Mouse (Mus musculus): ENCODE results near the gene Rpl36a.

DNA sequence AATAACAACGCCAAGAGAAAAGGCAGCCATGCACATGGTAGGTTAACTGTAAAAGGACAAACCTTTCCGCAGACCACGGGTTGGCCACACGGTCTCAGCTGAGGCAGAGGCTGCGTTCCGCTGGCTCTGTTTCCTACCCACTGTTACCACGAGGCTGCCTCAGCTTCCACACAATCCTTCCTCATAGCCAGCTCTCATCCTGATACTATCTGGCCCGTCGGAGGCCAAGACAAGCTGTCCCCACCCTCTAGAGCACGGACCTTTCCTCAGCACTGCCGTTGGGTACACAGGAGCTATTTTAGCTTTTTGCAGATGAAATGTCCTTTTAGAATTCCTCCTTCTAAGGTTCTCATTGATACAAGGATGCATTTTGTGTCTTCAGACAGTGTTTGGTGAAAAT, 3.2 kb upstream of the Rpl36a start:
- TF ChIP-seq CTCF (IDR thresholded peaks at IDR 0.05; ENCODE audit: low read depth, low read length), result no peak
- TF ChIP-seq GATA1 (IDR thresholded peaks at IDR 0.05; ENCODE audit: borderline replicate concordance, low read length), result no peak

Data from G1E (cell line).